Mouse (Mus musculus) R1 (cell line): ENCODE measurements around the gene Med10.

Experiments used
- DNase-seq: peaks from one replicate; pipeline ENCODE4 v3.0.0-alpha.2; 2018; ENCODE audit warnings: low read depth, low spot score

The Med10 gene

GRCm38 (mm10) chr13:69802095-69802494 lies at the start of gene Med10:
TSS of gene Med10 (plus strand) at chr13:69802395.
- DNase-seq = no peak

GRCm38 (mm10) chr13:69752875-69753274 lies 49.3 kb upstream of the Med10 start:
- DNase-seq = no peak

- DNase-seq = no peak
Measured at GRCm38 (mm10) chr13:69758979-69759378, 43.2 kb upstream of the Med10 start.

GRCm38 (mm10) chr13:69761393-69761792 lies 40.8 kb upstream of the Med10 start:
- no peak for DNase-seq

- no peak for DNase-seq
Measured at GRCm38 (mm10) chr13:69764646-69765045, 37.5 kb upstream of the Med10 start.

- DNase-seq = no peak
Measured at GRCm38 (mm10) chr13:69768152-69768551, 34.0 kb upstream of the Med10 start.

GRCm38 (mm10) chr13:69770538-69771456 lies 31.4 kb upstream of the Med10 start:
- no peak for DNase-seq

GRCm38 (mm10) chr13:69772358-69772757 lies 29.8 kb upstream of the Med10 start:
- DNase-seq = no peak

- peak; percentile 8 for DNase-seq
Measured at GRCm38 (mm10) chr13:69778221-69778620, 24.0 kb upstream of the Med10 start.

GRCm38 (mm10) chr13:69788704-69789103 lies 13.5 kb upstream of the Med10 start:
- no peak for DNase-seq

GRCm38 (mm10) chr13:69791814-69792213 lies 10.4 kb upstream of the Med10 start:
- DNase-seq = no peak

GRCm38 (mm10) chr13:69792541-69793009 lies 9.6 kb upstream of the Med10 start:
- no peak for DNase-seq

GRCm38 (mm10) chr13:69794808-69795207 lies 7.4 kb upstream of the Med10 start:
- no peak for DNase-seq

- DNase-seq = peak; percentile 85
Measured at GRCm38 (mm10) chr13:69809681-69810611, 7.8 kb downstream of the Med10 start.

GRCm38 (mm10) chr13:69810936-69811680 lies 8.9 kb downstream of the Med10 start:
- no peak for DNase-seq

GRCm38 (mm10) chr13:69813870-69814269 lies 11.7 kb downstream of the Med10 start:
- DNase-seq = no peak

- no peak for DNase-seq
Measured at GRCm38 (mm10) chr13:69818306-69818705, 16.1 kb downstream of the Med10 start.

GRCm38 (mm10) chr13:69821169-69821822 lies 19.1 kb downstream of the Med10 start:
- DNase-seq = no peak

GRCm38 (mm10) chr13:69823920-69824637 lies 21.9 kb downstream of the Med10 start:
- DNase-seq = no peak

- DNase-seq = no peak
Measured at GRCm38 (mm10) chr13:69825396-69826095, 23.4 kb downstream of the Med10 start.
